Mouse (Mus musculus): ENCODE results near the gene Pet100. TPM values are rescaled to one million over a fixed set of nuclear protein-coding genes. Genes with fewer than 3 reads are reported as not detected.

The Pet100 gene
- polyA plus RNA-seq, 1 experiment from 2014 or later, result 102 TPM

Other genes starting within 250 kb of the Pet100 start
- gene Arhgef18, start 228.5 kb upstream of the Pet100 start, polyA plus RNA-seq (2014; fragmentation: Nextera tagmentation; extraction: Ambion mirVana), result 9.2 and 10.9 TPM in 2 replicates
- gene Pex11g, start 153.9 kb upstream of the Pet100 start, polyA plus RNA-seq (2014; fragmentation: Nextera tagmentation; extraction: Ambion mirVana), result 2.4 and 3.1 TPM in 2 replicates
- not detected in 2 replicates for gene Tex45, start 150.7 kb upstream of the Pet100 start, polyA plus RNA-seq (2014; fragmentation: Nextera tagmentation; extraction: Ambion mirVana)
- 31.2 and 39.3 TPM in 2 replicates for gene Zfp358, start 128.4 kb upstream of the Pet100 start, polyA plus RNA-seq (2014; fragmentation: Nextera tagmentation; extraction: Ambion mirVana)
- gene Mcoln1, start 121.1 kb upstream of the Pet100 start, polyA plus RNA-seq (2014; fragmentation: Nextera tagmentation; extraction: Ambion mirVana), result 36.8 and 49.5 TPM in 2 replicates
- gene Pnpla6, start 106.2 kb upstream of the Pet100 start, polyA plus RNA-seq (2014; fragmentation: Nextera tagmentation; extraction: Ambion mirVana), result 17.4 and 19.9 TPM in 2 replicates
- 3.2 and 3.9 TPM in 2 replicates for gene C330021F23Rik, start 53.6 kb upstream of the Pet100 start, polyA plus RNA-seq (2014; fragmentation: Nextera tagmentation; extraction: Ambion mirVana)
- 13.3 and 15.3 TPM in 2 replicates for gene Camsap3, start 34.3 kb upstream of the Pet100 start, polyA plus RNA-seq (2014; fragmentation: Nextera tagmentation; extraction: Ambion mirVana)
- 47.5 and 58.1 TPM in 2 replicates for gene Xab2, start 232 bp upstream of the Pet100 start, polyA plus RNA-seq (2014; fragmentation: Nextera tagmentation; extraction: Ambion mirVana)
- gene Pcp2, start 4.0 kb downstream of the Pet100 start, polyA plus RNA-seq (2014; fragmentation: Nextera tagmentation; extraction: Ambion mirVana), result 0.31 and 0.33 TPM in 2 replicates
- 23.6 and 24.9 TPM in 2 replicates for gene Stxbp2, start 9.4 kb downstream of the Pet100 start, polyA plus RNA-seq (2014; fragmentation: Nextera tagmentation; extraction: Ambion mirVana)
- 0.18 TPM in 1 of 2 replicates, not detected in the other for gene Retn, start 34.2 kb downstream of the Pet100 start, polyA plus RNA-seq (2014; fragmentation: Nextera tagmentation; extraction: Ambion mirVana)
- gene Mcemp1, start 44.2 kb downstream of the Pet100 start, polyA plus RNA-seq (2014; fragmentation: Nextera tagmentation; extraction: Ambion mirVana), result 0.19 TPM in 1 of 2 replicates, not detected in the other
- gene Fcor, start 50.8 kb downstream of the Pet100 start, polyA plus RNA-seq (2014; fragmentation: Nextera tagmentation; extraction: Ambion mirVana), result 7.2 and 8.1 TPM in 2 replicates
- 34.2 and 40.8 TPM in 2 replicates for gene Trappc5, start 54.8 kb downstream of the Pet100 start, polyA plus RNA-seq (2014; fragmentation: Nextera tagmentation; extraction: Ambion mirVana)
- gene Fcer2a, start 72.6 kb downstream of the Pet100 start, polyA plus RNA-seq (2014; fragmentation: Nextera tagmentation; extraction: Ambion mirVana), result 0.15 and 0.49 TPM in 2 replicates
- gene Clec4g, start 99.1 kb downstream of the Pet100 start, polyA plus RNA-seq (2014; fragmentation: Nextera tagmentation; extraction: Ambion mirVana), result 0.39 TPM in 1 of 2 replicates, not detected in the other
- not detected in 2 replicates for gene Cd209a, start 127.4 kb downstream of the Pet100 start, polyA plus RNA-seq (2014; fragmentation: Nextera tagmentation; extraction: Ambion mirVana)
- not detected in 2 replicates for gene Cd209e, start 232.8 kb downstream of the Pet100 start, polyA plus RNA-seq (2014; fragmentation: Nextera tagmentation; extraction: Ambion mirVana)

All from hindbrain, embryonic 11.5 days (tissue).